Mouse (Mus musculus) layer of hippocampus, postnatal 10 days (tissue): ENCODE results near the gene Tmem189. TPM values are rescaled to one million over a fixed set of nuclear protein-coding genes. Genes with fewer than 3 reads are reported as not detected.
A peak's percentile ranks its signal among the peaks of the same experiment; 100 is the strongest.

Source experiments
- DNase-seq, 2 experiments: peaks; one replicate each; pipeline ENCODE4 v3.0.0; 2021; ENCODE audit warnings: low spot score in 2 of 2
- microRNA-seq, 2 experiments: library from miRNA; unstranded; fragments of <30 nt; microRNA quantifications; one replicate each; pipeline ENCODE4 v1.2.0; 2021
- total RNA-seq, 2 experiments: library from RNA; stranded (reverse); gene quantifications; 2 replicates each; pipeline ENCODE4 v1.2.3; 2021

Tmem189 gene
- total RNA-seq, 2 experiments from 2014 or later, result 55.6 to 55.9 TPM

DNA sequence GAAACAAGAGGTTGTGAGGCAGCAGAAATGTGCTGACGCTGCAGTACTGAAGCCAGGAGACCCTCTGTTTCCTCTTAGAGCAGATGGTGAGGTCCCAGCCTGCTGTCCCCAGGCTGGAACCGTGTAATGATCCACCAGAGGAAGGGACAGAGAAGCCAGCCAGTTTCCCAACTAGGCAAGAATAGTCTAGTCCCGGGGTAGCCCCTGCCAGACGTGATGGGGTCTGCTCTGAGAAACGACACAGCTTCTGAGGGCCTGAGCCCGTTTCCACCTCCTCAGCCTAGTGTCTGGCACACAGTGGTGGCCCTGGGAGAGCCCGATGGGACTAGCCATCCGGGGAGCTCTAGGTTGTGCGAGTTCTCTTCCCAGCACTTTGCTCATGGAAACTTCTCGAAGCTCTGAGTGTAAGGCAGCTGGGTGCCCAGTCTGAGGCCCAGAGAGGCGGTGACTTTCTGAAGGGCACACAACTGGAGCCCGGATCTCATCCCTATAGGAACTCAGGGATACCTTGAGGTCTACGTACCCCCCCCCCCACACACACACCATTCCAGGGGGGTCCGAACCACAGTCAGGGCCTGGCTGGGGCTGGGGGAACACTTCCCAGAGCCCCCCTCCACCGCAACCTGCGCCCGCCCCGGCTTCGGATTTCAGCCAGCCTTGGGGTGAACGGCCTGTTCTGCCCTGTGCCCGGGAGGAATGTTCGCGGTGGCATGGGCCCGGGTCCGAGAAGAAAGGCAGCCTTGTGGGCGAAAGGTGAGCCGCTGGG is 92.7 kb downstream of the Tmem189 start:
- no peak for DNase-seq

GRCm38 (mm10) chr2:167596262-167596661 is 93.4 kb downstream of the Tmem189 start:
- DNase-seq, result no peak

GRCm38 (mm10) chr2:167595761-167596171 is 93.9 kb downstream of the Tmem189 start:
- DNase-seq, result no peak

- DNase-seq, result peak; percentile 74 to 77
Measured at GRCm38 (mm10) chr2:167594444-167594934, 95.1 kb downstream of the Tmem189 start.

- DNase-seq, result no peak
Measured at GRCm38 (mm10) chr2:167593551-167594250, 95.9 kb downstream of the Tmem189 start.

Small RNAs within 50 kb of the gene (microRNA-seq; reads per million reads assigned to microRNA genes)
- gene Gm22355, result 0 reads per million in 2 experiments

Other genes with a start within 250 kb of the Tmem189 start
- gene Rnf114, start 197.2 kb downstream of the Tmem189 start, total RNA-seq, result 10 to 100 TPM; 31.1 to 34.1 TPM
- gene Spata2, start 196.9 kb downstream of the Tmem189 start, total RNA-seq, result 10 to 100 TPM; 64.6 to 65.1 TPM
- gene Snai1, start 151.6 kb downstream of the Tmem189 start, total RNA-seq, result 1 to 10 TPM; 1.5 to 1.7 TPM
- gene Ube2v1, start 57.7 kb downstream of the Tmem189 start, total RNA-seq, result 100 to 1,000 TPM; 236 to 257 TPM
- gene Gm20431, start 28.3 kb downstream of the Tmem189 start, total RNA-seq, result 10 to 100 TPM; 36.8 to 45.2 TPM
- gene Cebpb, start 907 bp downstream of the Tmem189 start, total RNA-seq, result 10 to 100 TPM; 12.2 to 13.6 TPM
- 10 to 100 TPM; 71.1 to 73.0 TPM for gene Ptpn1, start 242.2 kb upstream of the Tmem189 start, total RNA-seq